Mouse (Mus musculus) heart, embryonic 14.5 days (tissue): ENCODE results near the gene 4933415A04Rik. TPM values are rescaled to one million over a fixed set of nuclear protein-coding genes. Genes with fewer than 3 reads are reported as not detected.

ENCODE experiments used
- ATAC-seq: fragments of 200-750 bp; cut with Nextera tagmentation; 2 replicates; pipeline ENCODE4 v1.8.0; 2017; ENCODE audit warnings: low read depth, moderate TSS enrichment; ENCODE audit not compliant: insufficient number of reproducible peaks, insufficient read depth, low FRiP score
- H3K27ac ChIP-seq, 2 experiments: fragments of 200-500 bp in 1 of 2; fragments of 300-500 bp in 1 of 2; sonication (generic) in 1 of 2; replicated peaks in 1 of 2; 2 replicates each; pipeline ENCODE4 v1.5.1; 2012 to 2014; ENCODE audit warnings: low read depth in 2 of 2, low read length in 2 of 2, control low read depth in 1 of 2, mild to moderate bottlenecking in 1 of 2, mixed read lengths in 1 of 2; ENCODE audit not compliant: control insufficient read depth in 1 of 2, insufficient read depth in 1 of 2
- H3K27me3 ChIP-seq: fragments of 300-500 bp; sonication (generic); 2 replicates; pipeline ENCODE4 v1.6.1; 2014; ENCODE audit warnings: mild to moderate bottlenecking, low read length, control low read depth; ENCODE audit not compliant: control insufficient read depth, insufficient read depth
- H3K36me3 ChIP-seq: fragments of 300-500 bp; sonication (generic); 2 replicates; pipeline ENCODE4 v1.6.1; 2014; ENCODE audit warnings: mild to moderate bottlenecking, control low read depth, low read length, mixed read lengths; ENCODE audit not compliant: control insufficient read depth, insufficient read depth
- H3K4me1 ChIP-seq, 2 experiments: fragments of 200-500 bp in 1 of 2; fragments of 300-500 bp in 1 of 2; sonication (generic) in 1 of 2; 2 replicates each; pipeline ENCODE4 v1.6.1; 2012 to 2014; ENCODE audit warnings: low read length in 2 of 2, control low read depth in 1 of 2, mixed read lengths in 1 of 2; ENCODE audit not compliant: control insufficient read depth in 2 of 2, insufficient read depth in 2 of 2
- H3K4me2 ChIP-seq: fragments of 300-500 bp; sonication (generic); 2 replicates; pipeline ENCODE4 v1.6.1; 2014; ENCODE audit warnings: mild to moderate bottlenecking, low read length
- H3K4me3 ChIP-seq, 2 experiments: fragments of 200-500 bp in 1 of 2; fragments of 300-500 bp in 1 of 2; sonication (generic) in 1 of 2; 2 replicates each; pipeline ENCODE4 v1.5.1; 2012 to 2014; ENCODE audit warnings: low read length in 2 of 2, mild to moderate bottlenecking in 2 of 2, control low read depth in 1 of 2, low read depth in 1 of 2, moderate library complexity in 1 of 2; ENCODE audit not compliant: control insufficient read depth in 1 of 2, insufficient read depth in 1 of 2
- H3K9ac ChIP-seq: fragments of 300-500 bp; sonication (generic); 2 replicates; pipeline ENCODE4 v1.6.1; 2014; ENCODE audit warnings: mild to moderate bottlenecking, low read length
- H3K9me3 ChIP-seq: fragments of 300-500 bp; sonication (generic); 2 replicates; pipeline ENCODE4 v1.6.1; 2016; ENCODE audit warnings: low read length, control low read depth; ENCODE audit not compliant: control insufficient read depth
- WGBS: fragments of 180-500 bp; shearing (Covaris S2); extraction: QIAGEN DNeasy Blood & Tissue Kit; methylation state at CpG from one replicate; pipeline ENCODE4 v1.1.7; 2014; 5-methylcytosine and 5-hydroxymethylcytosine counted together
- polyA plus RNA-seq: library from polyadenylated mRNA; unstranded; fragments of >200 nt; fragmentation: Nextera tagmentation; extraction: Ambion mirVana; gene quantifications from 2 replicates; pipeline ENCODE4 v1.2.1, GENCODE M21; 2014

Gene 4933415A04Rik
- polyA plus RNA-seq, 1 experiment from 2014 or later: 5.3 TPM

- Histone ChIP-seq H3K9ac (no peak overlapping the region), H3K4me2 (no peak overlapping the region), H3K4me3 (no peak overlapping the region), H3K9me3 (no peaks in the 10 kb centered on the region), H3K36me3 (peaks cover 20% of the 10 kb centered on the region), H3K4me1 (peaks cover 41 to 65% of the 10 kb centered on the region in 2 experiments), H3K27me3 (no peaks in the 10 kb centered on the region), H3K27ac (peak overlapping the region; percentile 64 to 71; a peak in 3 of 4 replicates)
- 57% methylated on average over 10 of the region's 10 CpGs for WGBS
- no peak for ATAC-seq
These were observed 23.1 kb upstream of the 4933415A04Rik start for GRCm38 (mm10) chr11:43563654-43564244.

DNA sequence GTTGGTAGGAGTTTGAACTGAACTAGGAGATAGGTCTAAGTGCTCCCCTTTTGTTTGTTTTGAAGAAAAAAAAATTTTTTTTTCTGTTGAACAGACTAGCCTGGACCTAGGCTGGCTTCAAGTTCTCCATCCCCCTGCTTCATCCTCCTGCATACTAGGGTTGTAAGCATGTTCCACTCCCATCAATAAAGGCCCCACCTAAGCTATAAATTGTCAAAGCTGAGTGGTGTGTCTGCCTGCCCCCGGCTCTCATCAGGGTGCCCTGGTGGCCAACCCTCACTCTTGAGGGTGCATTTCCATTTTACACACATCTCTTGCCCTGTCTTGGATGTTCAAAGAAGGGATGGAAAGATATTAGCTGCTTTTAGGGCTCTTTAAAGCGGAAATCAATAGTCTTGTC, 21.4 kb upstream of the 4933415A04Rik start:
- H3K27ac ChIP-seq: no peak overlapping the region
- peaks cover 9% of the 10 kb centered on the region; the same call in 1 of the 2 replicates for H3K36me3 ChIP-seq
- H3K9me3 ChIP-seq: no peaks in the 10 kb centered on the region
- no peak overlapping the region for H3K4me3 ChIP-seq
- H3K4me1 ChIP-seq: peaks cover 48 to 70% of the 10 kb centered on the region in 2 experiments
- no peaks in the 10 kb centered on the region for H3K27me3 ChIP-seq
- H3K9ac ChIP-seq: no peak overlapping the region
- ATAC-seq: no peak
- 40% methylated on average over 2 of the region's 2 CpGs for WGBS
- no peak overlapping the region for H3K4me2 ChIP-seq

DNA sequence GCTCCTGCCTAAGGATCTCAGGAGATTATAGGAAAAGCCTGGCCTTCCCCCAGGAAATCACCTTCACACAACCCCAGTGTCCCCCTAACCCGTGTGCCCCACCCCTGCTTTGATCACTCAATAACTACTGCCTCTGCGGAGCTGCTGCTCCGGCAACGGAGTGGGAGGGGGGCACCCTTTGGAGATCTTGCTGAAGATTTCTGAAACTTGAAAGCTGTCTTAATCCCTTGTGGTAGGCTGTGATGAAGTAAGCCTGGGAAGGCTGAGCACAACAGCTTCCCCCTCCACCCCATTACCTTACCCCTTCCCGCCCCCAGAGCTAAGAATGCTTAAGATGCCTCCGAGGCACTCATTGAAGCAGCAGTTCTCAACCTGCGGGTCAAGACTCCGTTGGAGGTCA, 21.0 kb upstream of the 4933415A04Rik start:
- Histone ChIP-seq H3K27ac (peak overlapping the region in 1 of 2 experiments; percentile 95; a peak in 3 of 4 replicates), H3K9me3 (no peaks in the 10 kb centered on the region), H3K4me2 (no peak overlapping the region), H3K4me1 (peaks cover 47 to 67% of the 10 kb centered on the region in 2 experiments), H3K27me3 (no peaks in the 10 kb centered on the region), H3K9ac (no peak overlapping the region), H3K36me3 (peaks cover 9% of the 10 kb centered on the region; the same call in 1 of the 2 replicates), H3K4me3 (no peak overlapping the region)
- WGBS: 33% methylated on average over 8 of the region's 8 CpGs
- ATAC-seq: no peak

GRCm38 (mm10) chr11:43566696-43567095, 20.1 kb upstream of the 4933415A04Rik start:
- Histone ChIP-seq H3K27me3 (no peaks in the 10 kb centered on the region), H3K4me3 (no peak overlapping the region), H3K27ac (peak overlapping the region; percentile 88 to 95), H3K4me2 (no peak overlapping the region), H3K36me3 (peaks cover 9% of the 10 kb centered on the region; the same call in 1 of the 2 replicates), H3K4me1 (peaks cover 49 to 71% of the 10 kb centered on the region in 2 experiments), H3K9ac (no peak overlapping the region), H3K9me3 (no peaks in the 10 kb centered on the region)
- no peak for ATAC-seq
- 33% methylated on average over 5 of the region's 5 CpGs for WGBS

DNA sequence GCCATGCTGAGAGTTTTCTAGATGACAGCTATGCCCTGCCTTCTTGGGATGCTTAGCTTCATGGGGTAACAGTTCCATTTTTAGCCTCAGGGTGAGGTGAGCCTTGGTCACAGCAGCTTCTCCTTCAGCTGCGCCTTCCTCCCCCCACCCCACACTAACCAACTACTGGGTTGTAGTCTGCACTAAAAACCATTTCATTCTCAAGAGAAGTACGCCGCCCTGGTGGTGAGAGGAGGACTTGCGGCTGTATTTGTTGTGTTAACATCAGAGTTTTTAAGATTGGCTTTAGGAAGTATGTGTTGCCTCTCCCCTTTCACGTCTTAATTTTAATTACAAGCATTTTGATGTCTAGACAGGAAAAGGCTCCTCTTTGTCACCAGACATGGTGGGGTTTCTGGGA, 18.6 kb upstream of the 4933415A04Rik start:
- Histone ChIP-seq H3K9ac (no peak overlapping the region), H3K4me2 (no peak overlapping the region), H3K27ac (peak overlapping the region; percentile 51 to 95), H3K36me3 (peaks cover 14% of the 10 kb centered on the region), H3K9me3 (no peaks in the 10 kb centered on the region), H3K27me3 (no peaks in the 10 kb centered on the region), H3K4me3 (no peak overlapping the region), H3K4me1 (peaks cover 54 to 80% of the 10 kb centered on the region in 2 experiments)
- WGBS: 59% methylated on average over 5 of the region's 5 CpGs
- no peak for ATAC-seq

GRCm38 (mm10) chr11:43569188-43569587, 17.7 kb upstream of the 4933415A04Rik start:
- H3K9me3 ChIP-seq: no peaks in the 10 kb centered on the region
- peak overlapping the region; percentile 14; the same call in 1 of the 2 replicates for H3K4me2 ChIP-seq
- 0 out of 2 replicates have a peak overlapping the region, but pooled peaks have one; percentile 10 for H3K9ac ChIP-seq
- ATAC-seq: no peak
- H3K4me1 ChIP-seq: peaks cover 49 to 70% of the 10 kb centered on the region in 2 experiments
- 46% methylated on average over 5 of the region's 5 CpGs for WGBS
- peak overlapping the region; percentile 87 to 95 for H3K27ac ChIP-seq
- H3K4me3 ChIP-seq: no peak overlapping the region
- peaks cover 18% of the 10 kb centered on the region for H3K36me3 ChIP-seq
- no peaks in the 10 kb centered on the region for H3K27me3 ChIP-seq

DNA sequence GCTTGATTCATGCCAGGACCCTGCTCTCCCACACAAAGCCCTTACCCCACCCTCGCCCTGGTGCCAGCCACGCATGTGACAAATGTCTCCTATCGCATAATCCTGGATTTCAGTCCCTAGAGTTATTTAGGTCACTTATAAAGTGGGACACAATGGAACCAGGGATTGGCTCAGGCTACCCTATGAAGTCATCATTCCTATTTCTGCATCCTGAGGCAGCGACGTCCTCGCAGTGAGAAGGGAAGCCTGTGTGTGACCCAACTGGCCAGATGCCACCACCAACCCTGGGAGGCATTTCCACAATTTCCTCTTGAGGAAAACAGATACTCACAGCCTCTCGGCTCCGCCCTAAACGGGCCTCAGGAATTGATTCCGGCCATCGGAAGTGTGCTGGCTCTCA, 17.2 kb upstream of the 4933415A04Rik start:
- Histone ChIP-seq H3K9ac (peak overlapping the region; percentile 35; the same call in 1 of the 2 replicates), H3K4me2 (peak overlapping the region; percentile 23; the same call in 1 of the 2 replicates), H3K4me1 (peaks cover 49 to 70% of the 10 kb centered on the region in 2 experiments), H3K9me3 (no peaks in the 10 kb centered on the region), H3K4me3 (no peak overlapping the region), H3K36me3 (peaks cover 14% of the 10 kb centered on the region), H3K27ac (peak overlapping the region; percentile 87 to 95), H3K27me3 (no peaks in the 10 kb centered on the region)
- ATAC-seq: peak; percentile 73
- WGBS: 34% methylated on average over 11 of the region's 11 CpGs
